Mouse (Mus musculus) stomach, embryonic 14.5 days (tissue): Measurements from ENCODE around the gene Myo1b. TPM values are rescaled to one million over a fixed set of nuclear protein-coding genes. Genes with fewer than 3 reads are reported as not detected.

ENCODE experiments used
- ATAC-seq: fragments of 200-750 bp; cut with Nextera tagmentation; 2 replicates; pipeline ENCODE4 v1.8.0; 2017; ENCODE audit warnings: low read depth, moderate TSS enrichment; ENCODE audit not compliant: insufficient number of reproducible peaks, insufficient read depth, low FRiP score
- H3K27ac ChIP-seq: fragments of 300-500 bp; sonication (generic); 2 replicates; pipeline ENCODE4 v1.5.1; 2014; ENCODE audit warnings: mild to moderate bottlenecking, low read length, moderate library complexity, mixed read lengths
- H3K27me3 ChIP-seq: fragments of 300-500 bp; sonication (generic); 2 replicates; pipeline ENCODE4 v1.6.1; 2014; ENCODE audit warnings: low read length, control low read depth, mixed read lengths; ENCODE audit not compliant: control insufficient read depth, insufficient read depth
- H3K36me3 ChIP-seq: fragments of 300-500 bp; sonication (generic); 2 replicates; pipeline ENCODE4 v1.6.1; 2014; ENCODE audit warnings: mild to moderate bottlenecking, control low read depth, low read length, moderate library complexity, mixed read lengths; ENCODE audit not compliant: control insufficient read depth, insufficient read depth
- H3K4me1 ChIP-seq: fragments of 300-500 bp; sonication (generic); 2 replicates; pipeline ENCODE4 v1.6.1; 2014; ENCODE audit warnings: low read length, control low read depth, mixed read lengths; ENCODE audit not compliant: control insufficient read depth, insufficient read depth
- H3K4me2 ChIP-seq: fragments of 300-500 bp; sonication (generic); replicated peaks from 2 replicates; pipeline ENCODE4 v1.6.1; 2014; ENCODE audit warnings: low read depth, low read length, control low read depth
- H3K4me3 ChIP-seq: fragments of 300-500 bp; sonication (generic); 2 replicates; pipeline ENCODE4 v1.5.1; 2014; ENCODE audit warnings: low read depth, low read length, control low read depth
- H3K9ac ChIP-seq: fragments of 300-500 bp; sonication (generic); replicated peaks from 2 replicates; pipeline ENCODE4 v1.6.1; 2014; ENCODE audit warnings: low read depth, mild to moderate bottlenecking, control low read depth, low read length, moderate library complexity, mixed read lengths
- H3K9me3 ChIP-seq: fragments of 300-500 bp; sonication (generic); 2 replicates; pipeline ENCODE4 v1.6.1; 2016; ENCODE audit warnings: low read depth, low read length, control low read depth; ENCODE audit not compliant: control insufficient read depth
- WGBS: fragments of 180-500 bp; shearing (Covaris S2); extraction: QIAGEN DNeasy Blood & Tissue Kit; methylation state at CpG from one replicate; pipeline ENCODE4 v1.1.7; 2014; 5-methylcytosine and 5-hydroxymethylcytosine counted together
- polyA plus RNA-seq: library from polyadenylated mRNA; unstranded; fragments of >200 nt; fragmentation: Nextera tagmentation; extraction: Ambion mirVana; gene quantifications from 2 replicates; pipeline ENCODE4 v1.2.1, GENCODE M21; 2014

Myo1b gene
- polyA plus RNA-seq, 1 experiment from 2014 or later = 108 TPM

- no peaks in the 10 kb centered on the region for H3K36me3 ChIP-seq
- H3K27me3 ChIP-seq = no peaks in the 10 kb centered on the region
- WGBS = 67% methylated on average over 2 of the region's 2 CpGs
- no peak overlapping the region for H3K9ac ChIP-seq
- H3K9me3 ChIP-seq = no peaks in the 10 kb centered on the region
- no peak for ATAC-seq
- H3K4me1 ChIP-seq = no peaks in the 10 kb centered on the region
- H3K4me2 ChIP-seq = no peak overlapping the region
- H3K4me3 ChIP-seq = no peak overlapping the region
- no peak overlapping the region for H3K27ac ChIP-seq
Measured at GRCm38 (mm10) chr1:51736822-51737221, 179.0 kb downstream of the Myo1b start.

- H3K4me1 ChIP-seq = no peaks in the 10 kb centered on the region
- no peaks in the 10 kb centered on the region for H3K36me3 ChIP-seq
- H3K4me2 ChIP-seq = no peak overlapping the region
- no peak overlapping the region for H3K9ac ChIP-seq
- no peaks in the 10 kb centered on the region for H3K9me3 ChIP-seq
- no peak overlapping the region for H3K27ac ChIP-seq
- no peaks in the 10 kb centered on the region for H3K27me3 ChIP-seq
- no peak for ATAC-seq
- WGBS = 88% methylated on average over 6 of the region's 6 CpGs
- no peak overlapping the region for H3K4me3 ChIP-seq
Measured at GRCm38 (mm10) chr1:51734721-51735120, 181.2 kb downstream of the Myo1b start.

GRCm38 (mm10) chr1:51729407-51729806 is 186.5 kb downstream of the Myo1b start:
- Histone ChIP-seq H3K4me3 (no peak overlapping the region), H3K4me2 (no peak overlapping the region), H3K27ac (no peak overlapping the region), H3K27me3 (no peaks in the 10 kb centered on the region), H3K9ac (no peak overlapping the region), H3K9me3 (no peaks in the 10 kb centered on the region), H3K4me1 (no peaks in the 10 kb centered on the region), H3K36me3 (no peaks in the 10 kb centered on the region)
- no peak for ATAC-seq
- WGBS = 80% methylated on average over 1 of the region's 1 CpGs

GRCm38 (mm10) chr1:51728816-51729215 is 187.1 kb downstream of the Myo1b start:
- ATAC-seq = no peak
- Histone ChIP-seq H3K27me3 (no peaks in the 10 kb centered on the region), H3K9me3 (no peaks in the 10 kb centered on the region), H3K27ac (no peak overlapping the region), H3K36me3 (no peaks in the 10 kb centered on the region), H3K9ac (no peak overlapping the region), H3K4me1 (no peaks in the 10 kb centered on the region), H3K4me2 (no peak overlapping the region), H3K4me3 (no peak overlapping the region)
- WGBS = 64% methylated on average over 4 of the region's 4 CpGs

GRCm38 (mm10) chr1:51719897-51720673 is 195.8 kb downstream of the Myo1b start:
- 59% methylated on average over 9 of the region's 9 CpGs for WGBS
- H3K4me2 ChIP-seq = no peak overlapping the region
- 0 out of 2 replicates have a peak, but pooled peaks have one; percentile 42 for ATAC-seq

GRCm38 (mm10) chr1:51710831-51711230 is 205.0 kb downstream of the Myo1b start:
- Histone ChIP-seq H3K9ac (no peak overlapping the region), H3K9me3 (no peaks in the 10 kb centered on the region; the same call in 1 of the 2 replicates), H3K4me1 (no peaks in the 10 kb centered on the region), H3K4me2 (no peak overlapping the region), H3K27me3 (no peaks in the 10 kb centered on the region), H3K4me3 (no peak overlapping the region), H3K36me3 (no peaks in the 10 kb centered on the region), H3K27ac (no peak overlapping the region)
- WGBS = 81% methylated on average over 2 of the region's 2 CpGs
- no peak for ATAC-seq

More at GRCm38 (mm10) chr1:51719897-51720673, 195.8 kb downstream of the Myo1b start:
- Histone ChIP-seq H3K27ac (no peak overlapping the region), H3K9ac (no peak overlapping the region), H3K27me3 (no peaks in the 10 kb centered on the region), H3K4me1 (no peaks in the 10 kb centered on the region), H3K9me3 (no peaks in the 10 kb centered on the region), H3K36me3 (no peaks in the 10 kb centered on the region), H3K4me3 (no peak overlapping the region)

- H3K9ac ChIP-seq = no peak overlapping the region
- no peak overlapping the region for H3K27ac ChIP-seq
- H3K4me3 ChIP-seq = no peak overlapping the region
- no peak overlapping the region for H3K4me2 ChIP-seq
- H3K4me1 ChIP-seq = no peaks in the 10 kb centered on the region
- no peak for ATAC-seq
- 82% methylated on average over 3 of the region's 3 CpGs for WGBS
- no peaks in the 10 kb centered on the region for H3K36me3 ChIP-seq
- H3K27me3 ChIP-seq = no peaks in the 10 kb centered on the region
- no peaks in the 10 kb centered on the region; the same call in 1 of the 2 replicates for H3K9me3 ChIP-seq
Measured at GRCm38 (mm10) chr1:51706106-51706505, 209.8 kb downstream of the Myo1b start.

GRCm38 (mm10) chr1:51704610-51705009 is 211.3 kb downstream of the Myo1b start:
- WGBS = 72% methylated on average over 4 of the region's 4 CpGs

More at GRCm38 (mm10) chr1:51704610-51705009, 211.3 kb downstream of the Myo1b start:
- no peak overlapping the region for H3K27ac ChIP-seq
- no peak overlapping the region for H3K9ac ChIP-seq
- H3K4me1 ChIP-seq = no peaks in the 10 kb centered on the region
- no peaks in the 10 kb centered on the region; the same call in 1 of the 2 replicates for H3K9me3 ChIP-seq
- ATAC-seq = no peak
- H3K4me2 ChIP-seq = no peak overlapping the region
- no peaks in the 10 kb centered on the region for H3K27me3 ChIP-seq
- H3K36me3 ChIP-seq = no peaks in the 10 kb centered on the region
- no peak overlapping the region for H3K4me3 ChIP-seq
